Mouse (Mus musculus) liver, embryonic 14.5 days (tissue): ENCODE measurements around the gene Nfe2l1. TPM values are rescaled to one million over a fixed set of nuclear protein-coding genes. Genes with fewer than 3 reads are reported as not detected.

Source experiments
- ATAC-seq: fragments of 200-750 bp; cut with Nextera tagmentation; 2 replicates; pipeline ENCODE4 v1.8.0; 2017; ENCODE audit warnings: moderate number of reproducible peaks, mild to moderate bottlenecking, moderate library complexity; ENCODE audit not compliant: insufficient read depth
- DNase-seq, 3 experiments: peaks; one replicate each; pipeline ENCODE4 v3.0.0-alpha.2; 2012 to 2013; ENCODE audit warnings: low read depth in 3 of 3, low spot score in 3 of 3
- H3K27ac ChIP-seq: fragments of 300-500 bp; sonication (generic); 2 replicates; pipeline ENCODE4 v1.5.1; 2014; ENCODE audit warnings: moderate library complexity, mild to moderate bottlenecking, control low read depth, inconsistent platforms
- H3K27me3 ChIP-seq: fragments of 300-500 bp; sonication (generic); 2 replicates; pipeline ENCODE4 v1.6.1; 2014; ENCODE audit warnings: mild to moderate bottlenecking, low read length, moderate library complexity; ENCODE audit not compliant: control insufficient read depth, insufficient read depth
- H3K36me3 ChIP-seq: fragments of 300-500 bp; sonication (generic); replicated peaks from 2 replicates; pipeline ENCODE4 v1.6.1; 2014; ENCODE audit warnings: low read depth; ENCODE audit not compliant: control insufficient read depth, insufficient read depth
- H3K4me1 ChIP-seq, 2 experiments: fragments of 200-500 bp in 1 of 2; fragments of 300-500 bp in 1 of 2; sonication (generic) in 1 of 2; replicated peaks; 2 replicates each; pipeline ENCODE4 v1.6.1; 2012 to 2014; ENCODE audit warnings: antibody characterized with exemption in 1 of 2, inconsistent platforms in 1 of 2, low read length in 1 of 2; ENCODE audit not compliant: control insufficient read depth in 2 of 2, insufficient read depth in 2 of 2
- H3K4me2 ChIP-seq: fragments of 300-500 bp; sonication (generic); 2 replicates; pipeline ENCODE4 v1.6.1; 2014; ENCODE audit warnings: low read depth, mild to moderate bottlenecking, control low read depth, moderate library complexity
- H3K4me3 ChIP-seq, 2 experiments: fragments of 200-500 bp in 1 of 2; fragments of 300-500 bp in 1 of 2; sonication (generic) in 1 of 2; 2 replicates each; pipeline ENCODE4 v1.5.1; 2012 to 2014; ENCODE audit warnings: low read depth in 2 of 2, low read length in 2 of 2, mild to moderate bottlenecking in 2 of 2, control low read depth in 1 of 2, inconsistent platforms in 1 of 2, moderate library complexity in 1 of 2; ENCODE audit not compliant: insufficient read depth in 1 of 2
- H3K9ac ChIP-seq: fragments of 300-500 bp; sonication (generic); replicated peaks from 2 replicates; pipeline ENCODE4 v1.6.1; 2014; ENCODE audit warnings: mild to moderate bottlenecking, control low read depth, moderate library complexity
- H3K9me3 ChIP-seq: fragments of 300-500 bp; sonication (generic); 2 replicates; pipeline ENCODE4 v1.6.1; 2016; ENCODE audit warnings: low read length, mixed read lengths; ENCODE audit not compliant: control insufficient read depth
- CTCF ChIP-seq: IDR thresholded peaks from 2 replicates; pipeline ENCODE4 v1.5.1; 2016; ENCODE audit warnings: antibody characterized with exemption, low read depth, control low read depth
- EP300 ChIP-seq: IDR thresholded peaks from 2 replicates; pipeline ENCODE4 v1.6.1; 2016; ENCODE audit warnings: antibody characterized with exemption, low read depth
- WGBS: fragments of 180-500 bp; shearing (Covaris S2); extraction: QIAGEN DNeasy Blood & Tissue Kit; methylation state at CpG from one replicate; pipeline ENCODE4 v1.1.7; 2014; ENCODE audit not compliant: insufficient replicate concordance; 5-methylcytosine and 5-hydroxymethylcytosine counted together
- polyA plus RNA-seq, 2 experiments: library from polyadenylated mRNA; depleted of rRNA in 1 of 2; stranded (reverse) in 1 of 2; unstranded in 1 of 2; fragments of >200 nt; fragmentation: Nextera tagmentation in 1 of 2; extraction: Ambion mirVana in 1 of 2; gene quantifications; 2 replicates each; pipeline versions ENCODE4 v1.2.1 to v1.2.3; 2012 to 2014

Gene Nfe2l1
- polyA plus RNA-seq, 2 experiments, result 9.6 to 15.2 TPM

DNA sequence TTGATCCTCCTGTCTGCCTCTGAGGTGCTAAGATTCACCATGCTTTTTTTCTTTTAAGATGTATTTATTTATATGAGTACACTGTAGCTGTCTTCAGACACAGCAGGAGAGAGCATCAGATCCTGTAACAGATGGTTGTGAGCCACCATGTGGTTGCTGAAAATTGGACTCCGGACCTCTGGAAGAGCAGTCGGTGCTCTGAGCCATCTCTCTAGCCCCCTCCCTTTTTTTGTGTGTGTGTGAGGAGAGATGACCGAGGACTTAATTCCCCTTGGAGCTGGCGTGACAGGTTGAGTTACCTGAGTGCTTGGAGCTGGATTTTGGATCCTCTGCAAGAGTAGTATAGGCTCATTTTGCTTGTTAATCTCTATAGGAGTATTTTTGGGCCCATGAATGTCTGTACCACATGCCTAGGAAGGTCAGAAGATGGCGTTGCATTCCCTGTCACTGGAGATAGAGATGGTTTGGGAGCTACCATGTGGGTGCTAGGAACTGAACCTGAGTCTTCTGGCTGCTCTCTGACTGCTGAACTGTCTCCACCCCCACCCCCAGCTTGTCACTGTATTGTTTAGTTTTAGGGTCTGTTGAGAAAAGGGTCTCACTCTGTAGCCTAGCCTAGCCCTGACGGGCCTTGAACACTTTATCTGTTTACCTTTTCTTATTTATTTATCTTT is 20.1 kb downstream of the Nfe2l1 start:
- Histone ChIP-seq H3K4me2 (no peak overlapping the region), H3K27ac (no peak overlapping the region), H3K27me3 (no peaks in the 10 kb centered on the region), H3K9ac (no peak overlapping the region), H3K9me3 (no peaks in the 10 kb centered on the region), H3K36me3 (peaks cover 43% of the 10 kb centered on the region), H3K4me3 (no peak overlapping the region), H3K4me1 (no peaks in the 10 kb centered on the region)
- DNase-seq (no peak), ATAC-seq (no peak)
- 78% methylated on average over 6 of the region's 6 CpGs for WGBS
- TF ChIP-seq EP300, result no peak

DNA sequence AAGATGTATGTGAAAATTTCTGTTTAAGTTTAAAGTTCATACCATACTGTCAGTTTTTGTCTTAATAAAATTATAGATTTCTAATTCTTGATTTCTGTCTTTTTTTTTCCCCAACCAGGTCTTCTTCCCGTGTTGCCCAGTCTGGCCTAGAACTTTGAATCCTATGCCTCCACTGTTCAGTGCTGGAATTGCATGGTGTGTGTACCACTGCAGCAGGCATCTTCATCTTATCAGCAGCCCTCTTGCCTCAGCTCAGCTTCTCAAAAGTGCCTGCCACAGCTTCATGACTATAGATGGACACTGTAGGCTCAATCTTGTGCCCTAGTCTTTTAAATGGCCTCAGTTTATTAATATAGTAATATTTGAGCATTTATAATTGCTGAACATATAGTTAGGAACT is 21.7 kb downstream of the Nfe2l1 start:
- Histone ChIP-seq H3K4me1 (no peaks in the 10 kb centered on the region), H3K27ac (no peak overlapping the region), H3K27me3 (no peaks in the 10 kb centered on the region), H3K9me3 (no peaks in the 10 kb centered on the region), H3K4me2 (no peak overlapping the region), H3K4me3 (no peak overlapping the region), H3K9ac (no peak overlapping the region), H3K36me3 (peaks cover 60% of the 10 kb centered on the region)
- 41% methylated on average over 1 of the region's 1 CpGs for WGBS
- ATAC-seq (no peak), DNase-seq (no peak)
- TF ChIP-seq CTCF, result peak; percentile 39; the same call in 1 of the 2 replicates
- TF ChIP-seq EP300, result no peak

- ATAC-seq (no peak), DNase-seq (no peak)
- Histone ChIP-seq H3K4me1 (no peaks in the 10 kb centered on the region), H3K27ac (no peak overlapping the region), H3K4me2 (no peak overlapping the region), H3K36me3 (peaks cover 84% of the 10 kb centered on the region), H3K9me3 (no peaks in the 10 kb centered on the region), H3K27me3 (no peaks in the 10 kb centered on the region), H3K4me3 (no peak overlapping the region), H3K9ac (no peak overlapping the region)
- TF ChIP-seq CTCF (no peak), EP300 (no peak)
- 66% methylated on average over 5 of the region's 5 CpGs for WGBS
These were observed 24.2 kb downstream of the Nfe2l1 start for GRCm38 (mm10) chr11:96805606-96806005.

DNA sequence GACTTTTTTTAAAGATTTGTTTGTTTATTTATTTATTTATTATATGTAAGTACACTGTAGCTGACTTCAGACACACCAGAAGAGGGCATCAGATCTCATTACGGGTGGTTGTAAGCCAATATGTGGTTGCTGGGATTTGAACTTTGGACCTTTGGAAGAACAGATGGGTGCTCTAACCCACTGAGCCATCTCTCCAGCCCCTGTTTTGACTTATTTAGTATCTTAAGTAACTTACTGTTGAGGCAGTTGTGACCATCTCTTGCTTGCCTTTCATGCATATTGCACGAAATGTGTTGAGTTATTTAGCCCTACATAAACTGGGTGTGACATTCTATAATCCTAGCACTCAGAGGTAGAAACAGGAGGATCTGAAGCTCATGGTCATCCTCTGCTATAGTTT is 30.3 kb downstream of the Nfe2l1 start:
- ATAC-seq (no peak), DNase-seq (no peak)
- H3K4me1 ChIP-seq, result no peaks in the 10 kb centered on the region
- peaks cover 42% of the 10 kb centered on the region for H3K36me3 ChIP-seq
- H3K4me2 ChIP-seq, result no peak overlapping the region
- no peaks in the 10 kb centered on the region for H3K27me3 ChIP-seq
- H3K9me3 ChIP-seq, result no peaks in the 10 kb centered on the region
- TF ChIP-seq CTCF, result no peak
- TF ChIP-seq EP300, result no peak
- no peak overlapping the region for H3K27ac ChIP-seq
- H3K9ac ChIP-seq, result no peak overlapping the region
- WGBS, result 75% methylated on average over 2 of the region's 2 CpGs
- H3K4me3 ChIP-seq, result no peak overlapping the region

- H3K9me3 ChIP-seq, result no peaks in the 10 kb centered on the region
- DNase-seq (no peak), ATAC-seq (no peak)
- H3K9ac ChIP-seq, result no peak overlapping the region
- H3K27ac ChIP-seq, result no peak overlapping the region
- TF ChIP-seq CTCF (peak; percentile 37; the same call in 1 of the 2 replicates), EP300 (no peak)
- no peaks in the 10 kb centered on the region for H3K27me3 ChIP-seq
- 63% methylated on average over 1 of the region's 1 CpGs for WGBS
- H3K4me1 ChIP-seq, result no peaks in the 10 kb centered on the region
- H3K4me3 ChIP-seq, result no peak overlapping the region
- no peak overlapping the region for H3K4me2 ChIP-seq
- H3K36me3 ChIP-seq, result peaks cover 15% of the 10 kb centered on the region
These were observed 33.2 kb downstream of the Nfe2l1 start for GRCm38 (mm10) chr11:96796586-96796985.
